Mouse (Mus musculus) neutrophil, adult 5-6 weeks (primary cell): ENCODE data around the gene Gprc5a. TPM values are rescaled to one million over a fixed set of nuclear protein-coding genes. Genes with fewer than 3 reads are reported as not detected.

Experiments used
- ATAC-seq: fragments of 151-379, 151-347 bp; 2 replicates; pipeline ENCODE4 v1.8.0; 2017; ENCODE audit warnings: mild to moderate bottlenecking, moderate TSS enrichment; ENCODE audit not compliant: insufficient number of reproducible peaks, poor library complexity, low FRiP score, severe bottlenecking; ENCODE audit errors: extremely low read depth
- total RNA-seq: library from RNA; stranded (forward); fragments of 200-1000 nt; gene quantifications from 2 replicates; pipeline ENCODE4 v1.2.3, GENCODE M21; 2017

Gene Gprc5a
- total RNA-seq, 1 experiment from 2014 or later: 0.23 TPM

- ATAC-seq: no peak
Observed at GRCm38 (mm10) chr6:135124755-135125380, 59.4 kb downstream of the Gprc5a start.

- no peak for ATAC-seq
Observed at GRCm38 (mm10) chr6:135133086-135133485, 67.6 kb downstream of the Gprc5a start.

GRCm38 (mm10) chr6:135133486-135133885, 68.0 kb downstream of the Gprc5a start:
- no peak for ATAC-seq

Other genes with a start within 250 kb of the Gprc5a start
- 47.6 and 53.7 TPM in 2 replicates for gene Crebl2, start 235.5 kb upstream of the Gprc5a start, total RNA-seq
- 13.5 and 19.7 TPM in 2 replicates for gene Gpr19, start 167.1 kb upstream of the Gprc5a start, total RNA-seq
- gene Cdkn1b, start 145.2 kb upstream of the Gprc5a start, total RNA-seq: 322 and 377 TPM in 2 replicates
- not detected in 2 replicates for gene Apold1, start 83.9 kb upstream of the Gprc5a start, total RNA-seq
- gene Ddx47, start 54.0 kb upstream of the Gprc5a start, total RNA-seq: 85.9 and 90.2 TPM in 2 replicates
- not detected in 2 replicates for gene Gprc5d, start 52.6 kb downstream of the Gprc5a start, total RNA-seq
- gene Fam234b, start 132.3 kb downstream of the Gprc5a start, total RNA-seq: 3.3 and 4.1 TPM in 2 replicates
- gene Hebp1, start 132.4 kb downstream of the Gprc5a start, total RNA-seq: 1.1 and 9.1 TPM in 2 replicates
- not detected in 2 replicates for gene Gsg1, start 188.7 kb downstream of the Gprc5a start, total RNA-seq
- gene Pbp2, start 244.8 kb downstream of the Gprc5a start, total RNA-seq: 1.9 TPM in 1 of 2 replicates, not detected in the other